Mouse (Mus musculus) yolk sac, embryonic 10.5 days (tissue): ENCODE results near the gene Degs1.
A peak's percentile ranks its signal among the peaks of the same experiment; 100 is the strongest.

ENCODE experiments used
- DNase-seq: peaks from one replicate; pipeline ENCODE4 v3.0.0-alpha.2; 2017; ENCODE audit warnings: low spot score

Degs1 gene

DNA sequence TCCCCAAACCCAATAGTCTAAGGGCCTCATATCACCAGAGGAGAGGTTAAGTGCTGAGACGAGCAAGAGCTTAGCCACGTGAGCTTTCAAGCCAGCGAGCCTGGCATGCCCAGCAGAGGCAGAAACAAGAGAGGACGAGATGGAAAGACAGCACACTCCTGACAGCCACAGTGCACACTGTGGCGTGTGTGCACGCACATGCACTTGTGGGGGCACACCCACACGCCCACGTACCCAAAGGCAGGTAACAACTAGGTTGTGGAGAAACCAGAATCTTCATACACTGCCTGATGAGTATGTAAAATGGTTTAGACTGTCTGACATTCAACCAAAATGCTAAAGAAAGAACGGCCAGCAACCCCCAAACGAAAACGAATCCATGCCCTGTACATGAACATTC lies 2.0 kb downstream of the Degs1 start:
- DNase-seq, result no peak

DNA sequence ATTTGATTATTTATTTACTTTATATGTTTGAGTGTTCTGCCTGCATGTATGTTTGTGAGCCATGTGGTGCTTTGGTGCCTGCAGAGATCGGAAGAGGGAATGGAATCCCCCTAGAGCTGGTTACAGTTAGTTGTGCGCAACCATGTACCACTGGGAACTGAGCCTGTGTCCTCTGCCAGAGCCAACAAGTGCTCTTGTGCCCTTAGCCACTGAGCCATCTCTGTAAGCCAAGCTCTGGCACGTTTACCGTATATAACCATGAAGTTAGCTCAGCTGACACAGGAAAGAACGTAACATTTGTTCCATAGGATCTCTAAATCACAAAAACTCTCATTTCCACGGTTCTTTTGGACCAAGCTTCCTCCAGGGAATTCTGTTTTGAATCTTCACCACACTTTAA lies 2.6 kb downstream of the Degs1 start:
- no peak for DNase-seq

DNA sequence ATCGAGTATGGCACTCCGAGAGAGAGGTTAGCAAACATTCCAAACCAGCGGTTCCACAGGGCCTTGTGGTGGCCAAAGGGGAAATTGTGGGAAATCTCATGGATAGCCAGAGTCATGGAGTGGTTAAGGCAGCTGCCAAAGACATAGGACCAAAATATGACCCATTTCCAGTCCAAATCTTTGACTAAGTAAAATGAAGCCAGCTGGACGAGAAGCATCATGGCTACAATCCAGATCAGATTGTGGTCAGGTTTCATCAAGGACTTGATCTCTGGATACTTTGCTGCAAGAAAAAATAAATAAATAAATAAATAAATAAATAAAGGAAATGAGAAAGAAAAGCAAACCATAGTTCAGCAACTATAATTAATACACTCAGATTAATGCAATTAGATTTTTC lies 3.2 kb downstream of the Degs1 start:
- no peak for DNase-seq

DNA sequence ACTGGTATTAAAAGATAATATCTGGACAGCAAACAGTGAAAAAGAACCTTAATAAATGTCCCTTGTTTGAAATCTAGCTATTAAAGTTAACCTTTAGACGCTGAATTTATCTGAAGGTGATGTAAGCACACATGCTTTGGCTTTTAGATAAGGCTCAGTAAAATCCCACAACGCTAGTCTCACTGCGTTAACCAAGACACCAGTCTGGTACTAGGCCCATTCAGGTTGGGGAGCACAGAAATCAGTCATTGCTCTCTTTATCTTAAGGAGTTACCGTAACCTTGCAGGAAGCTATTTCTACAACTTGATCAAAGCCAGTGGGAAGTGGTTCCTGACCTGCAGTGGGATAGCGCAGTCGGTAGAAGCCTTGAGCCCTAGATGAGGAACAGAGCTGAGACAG lies 7.5 kb downstream of the Degs1 start:
- no peak for DNase-seq

DNA sequence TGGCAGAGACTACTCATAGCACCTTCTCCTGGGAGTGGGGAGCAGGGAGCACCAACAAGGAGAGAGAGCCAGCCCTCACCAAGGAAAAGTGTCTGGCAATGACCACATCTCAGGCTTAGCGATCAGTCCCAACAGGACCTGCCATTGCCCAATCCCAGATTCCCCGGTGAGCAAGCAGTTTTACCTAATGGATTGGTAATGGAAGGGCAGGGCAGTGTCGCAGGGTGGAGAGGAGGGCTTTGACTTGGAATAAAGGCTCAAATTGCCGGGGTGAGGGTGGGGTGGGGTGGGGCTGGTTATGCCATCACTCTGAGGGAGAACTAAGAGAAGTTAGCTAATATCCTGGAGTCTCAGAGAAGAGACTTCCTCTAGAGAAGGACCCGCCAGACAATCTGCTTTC lies 11.0 kb downstream of the Degs1 start:
- DNase-seq, result peak; percentile 26

DNA sequence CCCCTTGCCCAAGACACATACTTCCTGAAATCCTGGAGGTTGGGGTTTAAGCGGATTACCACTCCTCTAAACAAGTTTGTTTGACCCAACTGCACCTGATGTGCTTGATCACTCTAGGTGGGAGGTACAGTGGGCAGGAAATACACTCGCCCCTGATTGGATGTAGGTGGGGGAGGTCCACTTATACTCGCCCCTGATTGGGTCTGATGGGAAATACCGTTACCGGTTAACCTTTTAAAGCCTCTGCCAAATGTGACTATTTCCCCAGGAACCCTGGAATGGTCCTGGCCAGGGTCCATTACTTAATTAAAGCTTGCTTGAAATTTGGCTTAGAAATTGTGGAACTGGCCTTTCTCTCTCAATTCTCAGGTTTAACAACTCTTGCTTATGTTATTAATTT lies 11.5 kb downstream of the Degs1 start:
- no peak for DNase-seq

DNA sequence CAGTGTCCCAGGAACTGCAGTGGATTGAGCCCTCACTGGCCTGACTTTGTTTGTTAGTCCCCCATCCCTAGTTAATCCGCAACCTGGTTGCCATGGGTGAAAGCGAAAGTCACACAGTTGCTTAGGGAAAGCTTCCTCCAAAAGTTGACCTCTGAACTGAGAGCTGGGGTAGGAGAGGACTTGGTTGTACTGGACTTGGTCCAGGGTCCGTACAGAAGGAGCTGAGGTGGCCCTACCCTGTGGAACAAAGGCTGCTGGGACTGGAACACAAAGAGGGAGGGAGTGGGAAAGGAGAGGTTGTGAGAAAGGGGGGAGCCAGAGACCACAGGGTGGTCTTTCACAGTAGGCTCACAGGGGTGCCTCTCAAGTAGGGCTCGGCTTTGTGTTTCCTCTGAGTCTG lies 14.3 kb downstream of the Degs1 start:
- DNase-seq, result peak; percentile 88

DNA sequence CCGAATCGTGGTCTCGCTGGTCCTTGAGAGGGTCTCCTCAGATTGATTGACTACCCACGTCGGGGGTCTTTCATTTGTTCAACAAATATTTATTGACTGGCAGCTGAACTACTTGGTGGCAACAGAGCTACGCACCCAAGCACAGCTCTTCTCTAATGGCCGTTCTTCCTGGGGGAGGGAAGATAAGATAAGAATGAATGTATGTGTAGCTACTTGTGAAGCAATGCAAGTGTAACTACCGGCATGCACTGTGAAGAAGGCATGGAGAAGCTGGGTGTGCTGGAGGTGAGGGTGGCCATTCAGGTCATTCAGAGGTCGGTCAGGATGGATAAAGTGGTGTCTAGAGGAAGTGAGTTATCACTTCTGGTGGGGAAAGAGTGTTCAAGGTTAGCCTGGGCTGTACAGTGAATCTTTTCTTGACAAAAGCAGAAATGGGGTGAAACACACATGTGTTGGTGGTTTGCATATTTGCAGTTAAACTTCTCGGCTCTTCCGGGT lies 16.5 kb downstream of the Degs1 start:
- DNase-seq, result no peak

DNA sequence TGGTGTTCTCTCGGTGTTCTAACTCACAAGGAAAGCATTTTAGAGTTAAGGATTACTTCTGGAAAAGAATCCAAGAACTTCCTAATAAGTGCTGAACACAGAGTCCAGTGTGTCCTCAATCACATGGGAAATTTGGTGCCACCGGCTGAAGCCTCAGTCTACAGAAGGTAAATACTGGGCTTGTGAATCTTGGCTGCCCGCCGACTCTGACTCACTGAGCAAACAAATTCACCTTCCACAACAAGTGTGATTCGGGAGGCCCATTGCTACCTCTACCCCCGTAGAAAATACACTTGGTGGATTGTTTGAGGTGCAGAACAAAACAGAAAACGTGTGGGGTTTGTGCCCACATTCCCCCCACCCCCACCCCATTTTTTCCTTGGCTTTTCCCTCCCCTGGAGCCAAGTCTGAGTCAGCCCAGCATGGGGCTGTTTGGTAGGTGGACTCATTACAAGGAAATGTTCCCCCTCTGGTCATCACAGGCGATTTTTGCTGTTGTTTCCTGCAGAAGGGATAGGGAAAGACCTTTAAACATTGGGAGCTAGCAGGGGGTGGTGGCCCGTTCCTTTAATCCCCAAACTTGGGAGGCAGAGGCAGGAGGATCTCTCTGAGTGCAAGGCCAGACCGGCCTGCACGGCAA lies 26.4 kb downstream of the Degs1 start:
- peak; percentile 63 for DNase-seq

DNA sequence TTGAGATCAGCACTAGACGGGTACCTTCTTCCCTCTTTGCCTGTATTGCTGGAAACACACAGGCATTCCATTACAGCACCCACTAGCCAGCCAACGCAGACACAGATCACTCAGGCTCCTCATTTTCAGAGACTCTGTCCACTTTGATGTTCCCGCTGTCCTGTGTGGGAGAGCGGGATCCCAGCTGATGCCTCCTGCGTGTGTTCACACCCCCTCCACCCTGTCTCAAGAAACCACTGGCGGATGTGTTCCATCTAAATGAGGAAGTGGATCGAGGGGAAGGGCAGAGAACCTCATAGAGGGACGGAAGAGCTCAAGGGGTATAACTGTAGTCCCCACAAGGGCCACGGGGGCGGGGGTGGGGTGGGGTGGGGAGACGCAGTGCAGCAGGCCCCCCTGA lies 27.6 kb downstream of the Degs1 start:
- no peak for DNase-seq

DNA sequence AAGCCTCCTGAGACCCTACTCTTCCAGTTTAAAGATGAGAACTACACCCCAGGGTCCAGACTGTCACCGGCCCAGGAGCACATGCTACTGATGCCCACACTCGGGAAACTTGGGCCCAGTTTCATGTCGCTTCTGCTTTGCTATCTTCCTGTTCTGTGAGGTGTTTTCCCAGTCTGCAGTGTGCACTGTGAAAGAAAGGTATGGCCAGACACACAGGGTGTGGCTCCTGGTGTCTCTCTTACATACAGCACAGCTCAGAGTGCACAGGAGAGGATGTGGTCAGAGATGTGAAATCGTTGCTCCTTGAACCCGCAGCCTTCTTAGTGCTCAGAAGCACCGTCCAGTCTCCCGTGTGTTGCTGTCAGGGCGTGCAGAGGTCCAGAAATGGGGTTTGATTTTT lies 28.0 kb downstream of the Degs1 start:
- DNase-seq, result no peak

DNA sequence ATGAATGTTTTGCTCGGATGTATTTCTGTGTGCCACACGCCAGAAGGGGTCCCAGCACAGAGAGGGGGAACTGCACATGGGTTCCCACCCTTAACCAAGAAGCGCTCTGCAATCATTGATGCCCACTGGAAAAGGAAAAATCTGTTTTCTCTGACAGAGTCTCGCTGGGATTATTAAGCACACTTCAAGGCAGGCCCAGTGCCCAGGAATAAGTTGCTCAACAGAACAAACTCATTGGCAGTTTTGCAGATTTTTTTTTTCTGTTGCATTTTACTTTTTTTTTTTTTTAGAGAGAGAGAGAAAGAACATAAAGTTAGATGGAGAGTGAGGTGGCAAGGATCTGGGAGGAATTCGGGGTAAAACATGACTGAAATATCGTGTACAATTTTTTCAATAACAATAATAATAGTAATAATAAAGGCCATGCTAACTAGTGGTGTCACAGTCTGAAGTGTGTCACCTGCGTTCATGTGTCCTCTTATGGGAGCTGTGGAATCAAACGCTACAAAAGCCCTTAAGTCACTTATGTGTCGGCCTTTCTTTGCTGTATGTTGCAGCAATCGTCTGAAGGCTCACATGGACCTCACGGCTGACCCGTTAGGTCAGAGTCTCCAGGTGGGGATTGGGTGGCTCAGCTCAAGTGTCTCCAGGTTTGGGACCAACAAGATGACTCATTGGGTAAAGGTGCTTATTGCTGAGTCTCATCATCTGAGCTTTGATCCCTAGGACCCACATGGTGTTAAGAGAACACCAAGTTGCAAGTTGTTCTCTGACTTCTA lies 28.7 kb downstream of the Degs1 start:
- DNase-seq, result no peak

DNA sequence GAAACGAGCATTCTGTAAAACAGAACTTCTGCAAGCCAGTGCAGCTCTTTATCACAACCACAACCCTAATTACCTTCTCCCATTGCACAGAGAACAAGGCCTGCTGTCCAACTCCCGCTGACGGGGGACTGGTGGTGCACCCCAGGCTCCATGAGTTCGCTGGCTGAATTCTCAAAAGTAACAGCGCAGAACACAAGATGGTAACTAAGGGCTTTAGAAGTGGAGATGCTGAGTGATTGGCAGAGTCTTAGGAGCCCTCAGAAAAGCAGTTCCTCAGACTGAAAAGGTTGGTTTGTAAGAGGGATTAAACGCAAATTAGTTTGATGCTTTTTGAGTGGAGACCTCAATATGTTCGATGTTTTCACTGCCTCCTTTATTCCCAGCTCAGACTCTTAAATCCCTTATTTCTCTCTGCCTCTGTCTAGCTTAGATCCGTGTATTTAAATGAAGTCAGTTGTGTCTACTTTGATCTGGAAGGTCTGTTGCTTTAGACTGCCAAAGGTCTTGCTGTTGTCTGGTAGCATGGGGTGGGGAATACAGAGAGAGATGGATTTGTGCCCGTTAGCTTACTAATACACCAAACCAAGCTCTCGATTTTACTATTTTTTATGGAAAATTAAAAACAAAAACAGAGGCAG lies 30.0 kb downstream of the Degs1 start:
- no peak for DNase-seq

DNA sequence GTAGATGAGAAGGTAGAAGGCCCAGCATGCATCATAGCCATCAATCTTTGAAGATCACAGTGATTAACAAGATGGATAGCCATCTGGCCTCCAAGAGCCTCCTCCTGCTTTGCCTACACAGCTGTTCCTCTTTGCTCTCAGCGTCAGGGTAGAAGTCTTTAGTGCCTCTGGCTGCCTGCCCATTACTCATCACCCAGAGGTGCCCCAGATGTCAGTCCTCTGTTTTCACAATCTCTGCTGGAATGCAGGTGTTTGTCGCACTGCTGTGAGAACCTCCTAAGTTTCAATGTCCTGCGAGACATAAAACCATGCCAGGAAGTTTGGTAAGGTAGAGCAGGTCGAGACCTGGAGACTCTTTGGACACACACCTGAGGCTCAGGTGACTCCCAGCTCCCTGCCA lies 31.9 kb downstream of the Degs1 start:
- DNase-seq, result no peak

DNA sequence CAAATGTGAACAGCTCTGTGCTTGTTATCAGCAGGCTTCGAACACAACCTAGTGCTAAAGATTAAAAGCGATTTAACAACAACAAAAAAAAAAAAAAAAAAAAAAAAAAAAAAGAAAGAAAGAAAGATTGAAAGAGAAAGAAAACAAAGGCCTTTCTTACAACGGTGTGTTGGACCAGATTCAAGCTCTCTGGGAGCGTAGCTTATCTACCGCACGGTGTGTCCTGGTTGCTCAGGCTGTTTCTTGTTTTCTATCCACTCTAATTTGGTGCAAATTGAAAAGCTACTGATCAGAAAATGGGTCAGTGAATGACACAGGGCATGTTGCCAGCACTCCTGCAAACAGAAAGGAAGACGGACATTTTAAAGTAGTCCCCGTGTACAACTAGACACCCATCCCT lies 33.3 kb downstream of the Degs1 start:
- DNase-seq, result no peak

DNA sequence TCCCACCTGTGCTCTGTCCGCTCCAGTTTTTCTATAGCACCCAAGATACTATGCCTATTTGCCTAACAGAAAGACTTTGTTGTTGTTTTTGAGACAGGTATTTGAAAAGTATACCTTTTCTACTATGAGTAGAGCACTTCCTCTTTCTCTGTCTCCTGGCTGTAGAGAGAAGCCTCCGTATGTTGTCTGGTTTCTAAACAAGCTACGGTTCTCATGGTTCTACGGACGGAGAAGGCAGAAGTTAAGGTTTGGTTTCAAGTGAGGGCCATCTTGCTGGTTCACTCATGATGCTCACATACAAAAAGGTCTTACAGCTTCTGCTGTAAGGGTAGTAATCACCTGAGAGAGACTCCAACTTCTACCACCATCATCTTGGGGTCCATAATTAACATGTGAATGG lies 37.6 kb downstream of the Degs1 start:
- DNase-seq, result no peak

DNA sequence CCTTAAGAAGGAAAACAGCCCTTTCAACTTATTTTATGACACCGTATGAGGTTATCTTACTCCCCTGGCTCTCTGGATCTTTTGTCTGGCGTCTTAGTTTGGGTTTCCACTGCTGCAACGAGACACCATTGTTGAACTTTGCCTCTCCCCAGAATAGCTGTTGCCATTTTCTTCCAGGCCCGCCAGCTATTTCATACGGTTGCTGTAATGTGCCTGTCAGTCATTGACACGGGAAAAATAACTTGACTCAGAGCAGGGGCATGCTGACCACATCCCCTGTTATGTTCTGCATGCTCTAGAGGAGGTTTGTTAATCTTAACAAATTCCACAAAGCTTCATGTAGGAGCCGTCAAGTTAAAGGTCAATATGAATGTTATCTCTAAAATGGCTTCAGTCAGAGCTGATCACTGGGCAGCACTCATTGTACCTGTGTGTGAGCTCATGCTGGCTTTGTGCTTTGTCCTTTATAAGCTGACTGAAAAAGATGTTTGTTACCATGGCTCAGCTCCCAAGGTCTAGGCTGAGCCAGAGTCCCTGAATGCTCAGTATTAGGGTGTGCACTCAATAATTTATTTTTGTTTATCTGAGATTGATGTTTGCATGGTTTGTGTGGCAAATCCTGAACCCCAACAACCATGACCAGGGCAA lies 44.4 kb downstream of the Degs1 start:
- no peak for DNase-seq

DNA sequence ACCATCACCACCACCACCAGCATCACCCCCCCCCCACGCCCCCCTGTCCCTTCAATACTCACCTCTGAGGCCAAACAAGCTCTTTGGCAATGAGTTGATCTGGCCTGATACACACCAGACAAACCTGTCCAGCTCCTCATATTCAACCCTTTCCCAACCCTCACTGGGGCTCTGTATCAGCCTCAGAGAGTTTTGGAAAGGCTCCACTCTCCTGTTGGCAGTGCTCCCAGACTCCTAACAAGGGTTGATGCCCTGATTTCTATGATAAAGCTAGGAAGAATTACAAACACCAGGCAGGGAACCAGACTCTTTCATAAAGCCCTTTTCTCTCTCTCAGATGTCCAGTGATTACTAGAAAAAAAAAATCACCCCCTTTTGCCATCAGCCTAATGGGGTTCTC lies 45.2 kb downstream of the Degs1 start:
- DNase-seq, result no peak

DNA sequence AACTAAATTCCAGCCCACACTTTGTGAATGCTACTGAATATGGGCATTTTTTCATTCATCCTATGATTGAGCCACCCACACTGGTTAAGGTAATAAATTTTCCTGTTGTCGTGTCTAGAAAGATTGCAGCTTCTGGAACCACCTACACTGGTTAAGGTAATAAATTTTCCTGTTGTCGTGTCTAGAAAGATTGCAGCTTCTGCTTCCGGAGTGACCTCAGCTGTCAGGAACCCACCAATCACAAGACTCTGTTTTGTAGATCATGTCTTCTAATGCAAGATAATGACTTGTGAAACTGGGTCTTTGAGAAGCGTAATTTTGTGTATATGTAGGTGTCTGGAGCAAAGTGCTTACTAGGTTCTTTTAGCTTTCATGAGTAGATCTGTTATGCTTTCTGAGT lies 47.4 kb downstream of the Degs1 start:
- DNase-seq, result no peak

DNA sequence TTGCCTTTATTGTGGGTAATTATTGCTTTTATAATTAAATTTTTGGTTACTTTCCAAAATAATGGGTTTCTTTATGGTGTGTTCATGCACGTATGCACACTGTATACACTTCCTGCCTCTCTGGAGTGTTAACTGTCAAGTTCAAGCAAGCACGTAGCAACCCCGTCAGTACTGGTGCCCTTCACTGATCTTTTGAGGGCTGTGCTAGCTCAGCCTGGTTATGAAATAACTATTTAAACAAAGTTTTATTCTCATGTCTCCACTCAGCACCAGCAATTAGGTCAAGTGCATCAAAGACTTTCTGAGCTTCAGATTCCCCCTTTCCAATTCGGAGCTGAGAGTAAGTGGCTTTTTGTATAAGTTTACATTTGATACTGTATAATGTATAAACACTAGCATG lies 53.2 kb downstream of the Degs1 start:
- DNase-seq, result no peak

DNA sequence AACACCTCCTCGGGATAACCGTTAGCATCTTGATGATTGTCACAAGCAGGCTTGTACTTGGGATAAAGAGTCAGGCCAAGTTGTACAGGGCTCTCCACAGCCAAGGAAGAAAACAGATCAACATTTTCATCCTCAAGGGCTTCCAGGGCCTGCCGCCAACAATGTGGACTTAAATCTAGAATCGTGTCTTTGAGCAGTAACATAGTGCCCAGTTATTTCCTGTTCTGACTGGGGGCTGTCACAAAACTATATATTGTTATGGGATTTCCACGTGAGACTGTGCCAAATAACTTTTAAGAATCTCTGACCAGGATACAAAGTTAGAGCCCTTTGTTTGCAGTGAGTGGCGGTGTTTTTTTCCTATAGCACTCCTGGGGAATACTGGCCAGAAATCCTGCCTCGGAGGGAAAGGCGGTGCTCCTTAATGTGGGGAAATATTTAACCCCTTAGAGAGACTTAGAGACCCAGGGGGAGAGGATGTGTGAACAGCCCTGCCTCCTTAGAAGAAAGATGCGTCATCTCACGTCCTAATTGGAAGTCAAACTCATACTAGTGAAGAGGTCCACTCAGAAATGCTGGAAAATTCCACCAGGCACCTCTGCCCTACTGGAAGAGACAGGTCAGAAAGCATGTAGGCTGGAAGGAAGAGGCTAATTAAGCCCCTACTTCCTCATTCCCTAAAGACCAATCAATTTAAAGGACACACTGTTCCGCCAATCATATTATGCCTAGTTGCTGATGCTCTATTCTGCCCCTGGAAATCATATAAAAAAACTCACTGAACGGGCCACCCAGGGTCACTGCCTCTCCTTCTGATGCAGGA lies 55.3 kb downstream of the Degs1 start:
- no peak for DNase-seq

DNA sequence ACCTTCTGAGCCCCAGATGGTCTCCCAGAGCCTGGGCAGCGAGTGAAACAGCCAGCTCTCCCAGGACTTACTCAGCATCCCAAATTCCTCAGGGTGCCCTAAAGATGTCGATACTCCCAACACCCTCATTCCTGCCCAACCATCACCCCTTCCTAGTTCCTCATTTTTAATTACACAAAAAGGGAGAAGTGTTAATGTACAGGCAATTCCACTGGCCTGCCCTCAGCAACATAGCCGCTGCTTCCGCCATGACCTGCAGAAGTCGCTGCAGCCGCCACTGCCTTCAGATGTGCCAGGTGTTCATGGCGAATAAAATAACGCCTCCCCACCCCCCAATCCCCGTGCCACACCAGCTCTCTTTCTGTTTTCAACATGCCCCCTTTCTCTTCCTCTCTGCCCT lies 56.3 kb downstream of the Degs1 start:
- DNase-seq, result no peak
